Mouse (Mus musculus): Measurements from ENCODE around the gene Scube1. TPM values are rescaled to one million over a fixed set of nuclear protein-coding genes. Genes with fewer than 3 reads are reported as not detected.

Scube1 gene
- polyA plus RNA-seq, 1 experiment from 2014 or later, result 1.6 TPM

DNA sequence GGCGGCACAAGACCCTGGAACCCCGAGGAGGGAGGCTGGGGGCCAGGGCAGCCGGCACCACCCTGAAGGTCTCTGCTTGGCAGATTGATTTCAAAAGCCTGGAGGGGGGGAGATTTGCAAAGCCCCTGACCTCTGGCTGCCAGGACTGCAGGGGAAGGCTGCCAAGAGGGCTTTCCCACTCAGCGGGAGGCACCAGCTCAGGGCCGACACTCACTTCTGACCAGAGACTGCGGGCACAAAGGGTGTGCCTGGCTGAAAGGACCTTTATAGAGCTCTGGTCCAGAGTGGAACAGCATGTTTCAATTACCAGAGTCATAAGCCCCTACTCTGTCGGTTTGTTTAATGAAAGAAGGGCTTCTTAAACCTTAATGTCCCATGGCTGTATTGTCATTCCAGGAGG is 46.7 kb downstream of the Scube1 start:
- Histone ChIP-seq H3K4me2 (replicated peaks; ENCODE audit: low read depth, low read length) (no peak overlapping the region), H3K9ac (replicated peaks; ENCODE audit: low read depth) (no peak overlapping the region), H3K9me3 (ENCODE audit: low read length) (no peaks in the 10 kb centered on the region), H3K27ac (ENCODE audit: low read length) (no peak overlapping the region), H3K36me3 (ENCODE audit: insufficient read depth, low read length) (no peaks in the 10 kb centered on the region), H3K4me3 (ENCODE audit: low read depth, low read length) (no peak overlapping the region), H3K4me1 (ENCODE audit: insufficient read depth, low read depth, low read length) (peaks cover 3% of the 10 kb centered on the region; the same call in 1 of the 2 replicates), H3K27me3 (replicated peaks; ENCODE audit: insufficient read depth, low read length) (no peaks in the 10 kb centered on the region)
- DNase-seq (ENCODE audit: low spot score) (peak; percentile 23), ATAC-seq (no peak)
- 27% methylated on average over 7 of the region's 7 CpGs for WGBS
- TF ChIP-seq EP300 (IDR thresholded peaks at IDR 0.05), result no peak
- no peak for TF ChIP-seq CTCF (IDR thresholded peaks at IDR 0.05)

DNA sequence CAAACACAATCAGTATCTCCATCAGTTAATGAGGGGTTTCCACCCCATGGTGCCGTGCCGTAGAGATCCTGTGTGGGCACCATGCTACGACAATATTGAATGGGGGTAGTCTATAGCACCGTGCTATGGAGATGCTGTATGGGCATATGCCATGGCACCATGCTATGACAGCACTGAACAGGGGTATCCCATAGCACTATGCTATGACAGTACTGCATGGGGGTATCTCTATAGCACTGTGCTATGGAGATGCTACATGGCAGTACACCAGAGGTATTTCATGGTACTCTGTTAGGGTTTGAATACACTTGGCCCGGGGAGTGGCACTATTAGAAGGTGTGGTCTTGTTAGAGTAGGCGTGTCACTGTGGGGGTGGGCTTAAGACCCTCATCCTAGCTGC is 47.7 kb downstream of the Scube1 start:
- no peak overlapping the region for H3K9ac ChIP-seq (replicated peaks; ENCODE audit: low read depth)
- no peak overlapping the region for H3K4me2 ChIP-seq (replicated peaks; ENCODE audit: low read depth, low read length)
- WGBS, result 91% methylated on average over 6 of the region's 6 CpGs
- no peak overlapping the region for H3K27ac ChIP-seq (ENCODE audit: low read length)
- no peaks in the 10 kb centered on the region for H3K27me3 ChIP-seq (replicated peaks; ENCODE audit: insufficient read depth, low read length)
- DNase-seq (ENCODE audit: low spot score), result no peak
- TF ChIP-seq EP300 (IDR thresholded peaks at IDR 0.05) (no peak), CTCF (IDR thresholded peaks at IDR 0.05) (no peak)
- H3K36me3 ChIP-seq (ENCODE audit: insufficient read depth, low read length), result no peaks in the 10 kb centered on the region
- peaks cover 3% of the 10 kb centered on the region; the same call in 1 of the 2 replicates for H3K4me1 ChIP-seq (ENCODE audit: insufficient read depth, low read depth, low read length)
- no peak overlapping the region for H3K4me3 ChIP-seq (ENCODE audit: low read depth, low read length)
- ATAC-seq, result no peak
- no peaks in the 10 kb centered on the region for H3K9me3 ChIP-seq (ENCODE audit: low read length)

DNA sequence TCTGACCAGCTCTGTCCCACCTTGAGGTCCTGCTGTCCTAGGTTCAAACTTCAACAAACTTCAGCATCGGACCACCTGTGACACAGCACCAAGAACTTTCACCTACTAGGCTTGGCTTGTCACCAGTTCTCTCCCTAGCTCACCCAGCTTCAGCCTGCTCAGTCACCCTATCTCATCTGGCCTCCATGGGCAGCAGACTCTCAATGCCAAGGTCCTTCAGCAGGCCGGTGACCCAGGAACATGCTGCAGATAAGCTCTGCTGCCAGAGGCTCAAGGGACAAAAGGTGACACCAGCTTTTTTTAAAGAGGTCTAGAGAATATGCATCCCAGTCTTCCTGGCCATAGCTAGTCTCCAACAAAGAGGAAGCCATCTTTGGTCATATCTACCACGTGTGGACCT is 48.5 kb downstream of the Scube1 start:
- Histone ChIP-seq H3K36me3 (ENCODE audit: insufficient read depth, low read length) (no peaks in the 10 kb centered on the region), H3K4me1 (ENCODE audit: insufficient read depth, low read depth, low read length) (peaks cover 3% of the 10 kb centered on the region; the same call in 1 of the 2 replicates), H3K4me2 (replicated peaks; ENCODE audit: low read depth, low read length) (no peak overlapping the region), H3K9me3 (ENCODE audit: low read length) (no peaks in the 10 kb centered on the region), H3K4me3 (ENCODE audit: low read depth, low read length) (no peak overlapping the region), H3K27me3 (replicated peaks; ENCODE audit: insufficient read depth, low read length) (no peaks in the 10 kb centered on the region), H3K9ac (replicated peaks; ENCODE audit: low read depth) (no peak overlapping the region), H3K27ac (ENCODE audit: low read length) (no peak overlapping the region)
- TF ChIP-seq EP300 (IDR thresholded peaks at IDR 0.05) (no peak), CTCF (IDR thresholded peaks at IDR 0.05) (no peak)
- DNase-seq (ENCODE audit: low spot score) (no peak), ATAC-seq (no peak)
- 90% methylated on average over 3 of the region's 3 CpGs for WGBS

DNA sequence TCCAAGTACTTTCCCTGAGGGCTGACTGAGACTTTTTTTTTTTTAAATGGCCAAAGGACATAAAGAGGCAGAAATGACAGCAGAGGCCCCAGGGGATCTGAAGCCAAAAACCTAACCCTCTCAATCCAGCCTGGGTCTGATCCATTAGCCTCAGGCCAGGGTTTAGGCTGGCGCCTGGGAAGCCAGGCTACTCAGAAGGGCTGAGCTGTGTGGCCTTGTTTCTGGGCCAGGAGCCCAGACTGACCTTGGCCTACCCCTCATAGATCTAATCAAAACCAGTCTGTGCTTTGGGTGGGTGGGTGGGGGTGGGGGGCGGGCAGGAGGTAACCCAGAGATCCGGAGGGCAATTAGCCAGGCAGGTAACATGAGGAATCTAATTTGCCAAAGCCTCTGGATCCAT is 51.2 kb downstream of the Scube1 start:
- WGBS, result 91% methylated on average over 2 of the region's 3 CpGs
- TF ChIP-seq CTCF (IDR thresholded peaks at IDR 0.05) (no peak), EP300 (IDR thresholded peaks at IDR 0.05) (no peak)
- H3K27me3 ChIP-seq (replicated peaks; ENCODE audit: insufficient read depth, low read length), result no peaks in the 10 kb centered on the region
- no peaks in the 10 kb centered on the region for H3K4me1 ChIP-seq (ENCODE audit: insufficient read depth, low read depth, low read length)
- no peak for ATAC-seq
- H3K9ac ChIP-seq (replicated peaks; ENCODE audit: low read depth), result no peak overlapping the region
- H3K9me3 ChIP-seq (ENCODE audit: low read length), result no peaks in the 10 kb centered on the region
- H3K4me3 ChIP-seq (ENCODE audit: low read depth, low read length), result no peak overlapping the region
- DNase-seq (ENCODE audit: low spot score), result no peak
- H3K36me3 ChIP-seq (ENCODE audit: insufficient read depth, low read length), result no peaks in the 10 kb centered on the region
- no peak overlapping the region for H3K27ac ChIP-seq (ENCODE audit: low read length)
- no peak overlapping the region for H3K4me2 ChIP-seq (replicated peaks; ENCODE audit: low read depth, low read length)

DNA sequence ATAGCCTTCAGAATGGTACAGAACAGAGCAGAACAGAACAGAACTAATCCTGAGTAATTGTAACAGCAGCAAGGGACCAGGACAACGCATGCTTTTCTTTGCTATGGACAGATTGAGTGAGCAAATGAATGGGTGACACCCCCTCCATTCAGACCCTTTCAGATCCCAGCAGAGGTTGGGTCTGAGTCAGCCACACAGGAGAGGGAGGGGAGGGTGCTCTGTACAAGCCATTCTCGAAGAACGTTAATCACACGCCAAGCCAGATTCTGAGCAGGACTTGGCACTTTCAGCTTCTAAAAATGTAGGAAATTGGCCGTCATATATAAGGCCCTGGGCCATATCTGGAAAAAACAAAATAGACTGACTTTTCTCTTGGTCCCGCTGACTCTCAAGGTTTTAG is 57.3 kb downstream of the Scube1 start:
- no peak for TF ChIP-seq EP300 (IDR thresholded peaks at IDR 0.05)
- TF ChIP-seq CTCF (IDR thresholded peaks at IDR 0.05), result no peak
- Histone ChIP-seq H3K4me3 (ENCODE audit: low read depth, low read length) (no peak overlapping the region), H3K36me3 (ENCODE audit: insufficient read depth, low read length) (no peaks in the 10 kb centered on the region), H3K27me3 (replicated peaks; ENCODE audit: insufficient read depth, low read length) (no peaks in the 10 kb centered on the region), H3K9ac (replicated peaks; ENCODE audit: low read depth) (no peak overlapping the region), H3K27ac (ENCODE audit: low read length) (no peak overlapping the region), H3K4me2 (replicated peaks; ENCODE audit: low read depth, low read length) (no peak overlapping the region), H3K9me3 (ENCODE audit: low read length) (no peaks in the 10 kb centered on the region), H3K4me1 (ENCODE audit: insufficient read depth, low read depth, low read length) (no peaks in the 10 kb centered on the region)
- peak; percentile 57 for ATAC-seq
- peak; percentile 63 for DNase-seq (ENCODE audit: low spot score)
- 44% methylated on average over 6 of the region's 6 CpGs for WGBS

DNA sequence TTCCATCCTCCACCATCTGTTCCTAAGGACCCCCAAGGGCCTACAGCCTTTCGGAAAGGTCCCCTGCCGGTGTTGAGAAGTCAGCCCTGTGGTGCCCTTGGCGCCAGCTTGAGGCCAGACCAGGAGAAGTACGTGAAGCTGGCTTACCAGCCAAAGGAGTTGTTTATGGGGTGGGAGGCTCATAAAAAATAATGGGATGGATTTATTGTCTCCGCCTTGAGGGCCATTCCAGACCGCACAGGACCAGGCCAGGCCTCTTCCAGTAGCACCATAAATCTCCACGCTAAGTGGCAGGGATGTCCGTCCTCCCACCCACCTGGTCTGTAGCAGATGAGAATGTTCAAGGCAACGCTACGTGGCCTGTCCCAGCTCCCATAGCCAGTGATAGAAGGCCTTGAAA is 58.4 kb downstream of the Scube1 start:
- Histone ChIP-seq H3K4me1 (ENCODE audit: insufficient read depth, low read depth, low read length) (no peaks in the 10 kb centered on the region), H3K9me3 (ENCODE audit: low read length) (no peaks in the 10 kb centered on the region), H3K27me3 (replicated peaks; ENCODE audit: insufficient read depth, low read length) (no peaks in the 10 kb centered on the region), H3K36me3 (ENCODE audit: insufficient read depth, low read length) (no peaks in the 10 kb centered on the region), H3K4me3 (ENCODE audit: low read depth, low read length) (no peak overlapping the region), H3K4me2 (replicated peaks; ENCODE audit: low read depth, low read length) (no peak overlapping the region), H3K9ac (replicated peaks; ENCODE audit: low read depth) (no peak overlapping the region), H3K27ac (ENCODE audit: low read length) (no peak overlapping the region)
- TF ChIP-seq CTCF (IDR thresholded peaks at IDR 0.05) (no peak), EP300 (IDR thresholded peaks at IDR 0.05) (no peak)
- DNase-seq (ENCODE audit: low spot score), result no peak
- no peak for ATAC-seq
- WGBS, result 91% methylated on average over 10 of the region's 10 CpGs

DNA sequence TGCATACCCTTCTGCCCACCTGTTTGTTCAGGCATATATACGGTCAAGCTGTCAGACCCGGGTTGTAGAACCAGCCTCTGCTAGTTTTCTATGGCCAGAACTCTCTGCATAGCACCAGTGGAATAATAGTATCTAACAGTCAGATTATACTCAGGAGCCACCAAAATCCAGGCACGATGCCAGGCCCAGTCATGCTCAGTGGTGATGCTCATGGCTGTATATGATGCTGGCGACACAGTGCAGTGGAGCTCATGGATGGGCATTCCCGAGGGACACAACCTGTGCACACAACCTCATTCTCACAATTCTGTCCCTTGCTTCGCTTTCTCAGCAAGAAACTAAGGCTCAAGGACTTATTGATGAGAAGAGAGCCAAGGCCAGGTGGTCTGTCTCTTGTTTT is 58.8 kb downstream of the Scube1 start:
- Histone ChIP-seq H3K27ac (ENCODE audit: low read length) (no peak overlapping the region), H3K9ac (replicated peaks; ENCODE audit: low read depth) (no peak overlapping the region), H3K9me3 (ENCODE audit: low read length) (no peaks in the 10 kb centered on the region), H3K36me3 (ENCODE audit: insufficient read depth, low read length) (no peaks in the 10 kb centered on the region), H3K27me3 (replicated peaks; ENCODE audit: insufficient read depth, low read length) (no peaks in the 10 kb centered on the region), H3K4me2 (replicated peaks; ENCODE audit: low read depth, low read length) (no peak overlapping the region), H3K4me1 (ENCODE audit: insufficient read depth, low read depth, low read length) (no peaks in the 10 kb centered on the region), H3K4me3 (ENCODE audit: low read depth, low read length) (no peak overlapping the region)
- no peak for TF ChIP-seq CTCF (IDR thresholded peaks at IDR 0.05)
- no peak for TF ChIP-seq EP300 (IDR thresholded peaks at IDR 0.05)
- DNase-seq (ENCODE audit: low spot score), result no peak
- WGBS, result 82% methylated on average over 6 of the region's 6 CpGs
- ATAC-seq, result no peak

Measured in lung, postnatal 0 days (tissue).